27 mouse cellular contexts compared by ENCODE assay signal in genomic region chr17:48266138-48266537, GRCm38 (mm10). TPM values are rescaled to one million over a fixed set of nuclear protein-coding genes. Genes with fewer than 3 reads are reported as not detected.
DNase-seq lines count a peak whose midpoint lies in the region; ATAC-seq lines count a peak whose summit lies in the region.
"Had no signal": no experiment of that assay in that cellular context is flagged by ENCODE, and none has a peak within 500 bp of the region (broad histone marks: within the 10 kb centered on the region; RNA-seq: fewer than 3 reads in every experiment).

No protein-coding gene starts in this region.

- DNase-seq in liver, embryonic 13.5 days, result no peak
- DNase-seq in liver, embryonic 11.5 days (ENCODE audit: low spot score), result no peak
- DNase-seq in embryo, embryonic 11 days, result peak; percentile 34
- DNase-seq in right cerebral cortex, adult 2 months (ENCODE audit: low spot score in 2 of 2), result no peak
- DNase-seq: B cell, adult 2 months; cerebellum, adult 11-12 months; cerebellum, postnatal 10 days; gastrocnemius, adult 2 months; kidney, adult 18-20 months; kidney, postnatal 10 days; left cerebral cortex, postnatal 4 days; lung, embryonic 14.5 days; thymus, adult 2 months had no signal

- no peak overlapping the region for H3K4me2 ChIP-seq in forebrain, embryonic 12.5 days
- H3K4me2 ChIP-seq in forebrain, embryonic 13.5 days, result no peak overlapping the region
- H3K4me2 ChIP-seq in liver, embryonic 13.5 days, result no peak overlapping the region
- H3K4me2 ChIP-seq in liver, embryonic 11.5 days, result no peak overlapping the region
- H3K4me2 ChIP-seq in intestine, embryonic 16.5 days (ENCODE audit: low read depth, low read length), result no peak overlapping the region
- H3K4me2 ChIP-seq: hindbrain, embryonic 15.5 days; lung, embryonic 14.5 days; midbrain, embryonic 13.5 days had no signal

- ATAC-seq in forebrain, embryonic 12.5 days (ENCODE audit: low FRiP score), result no peak; the same call in 1 of the 2 replicates
- no peak for ATAC-seq in forebrain, embryonic 13.5 days
- no peak for ATAC-seq in liver, embryonic 13.5 days (ENCODE audit: low read depth)
- ATAC-seq in liver, embryonic 11.5 days (replicated peaks; ENCODE audit: low FRiP score), result no peak
- no peak for ATAC-seq in intestine, embryonic 16.5 days
- ATAC-seq: midbrain, embryonic 13.5 days; Patski had no signal

- peaks cover 4% of the 10 kb centered on the region for H3K27me3 ChIP-seq in forebrain, embryonic 12.5 days
- no peaks in the 10 kb centered on the region for H3K27me3 ChIP-seq in forebrain, embryonic 13.5 days
- no peaks in the 10 kb centered on the region for H3K27me3 ChIP-seq in liver, embryonic 13.5 days
- H3K27me3 ChIP-seq in liver, embryonic 11.5 days (replicated peaks; ENCODE audit: control insufficient read depth, insufficient read depth, low read length), result no peaks in the 10 kb centered on the region
- no peaks in the 10 kb centered on the region for H3K27me3 ChIP-seq in intestine, embryonic 16.5 days (replicated peaks; ENCODE audit: control insufficient read depth, insufficient read depth, low read length)
- H3K27me3 ChIP-seq: CH12.LX; hindbrain, embryonic 15.5 days; midbrain, embryonic 13.5 days had no signal

- 6% methylated on average over 2 of the region's 2 CpGs for WGBS in forebrain, embryonic 12.5 days
- 2% methylated on average over 2 of the region's 2 CpGs for WGBS in forebrain, embryonic 13.5 days
- WGBS in liver, embryonic 13.5 days (ENCODE audit: insufficient replicate concordance), result 55% methylated on average over 2 of the region's 2 CpGs
- 50% methylated on average over 2 of the region's 2 CpGs for WGBS in liver, embryonic 11.5 days
- 6% methylated on average over 2 of the region's 2 CpGs for WGBS in intestine, embryonic 16.5 days

- H3K9me3 ChIP-seq in forebrain, embryonic 12.5 days, result no peaks in the 10 kb centered on the region
- H3K9me3 ChIP-seq in forebrain, embryonic 13.5 days (replicated peaks), result no peaks in the 10 kb centered on the region
- H3K9me3 ChIP-seq in liver, embryonic 13.5 days (replicated peaks), result no peaks in the 10 kb centered on the region
- H3K9me3 ChIP-seq in liver, embryonic 11.5 days (ENCODE audit: control insufficient read depth, low read length), result no peaks in the 10 kb centered on the region
- no peaks in the 10 kb centered on the region for H3K9me3 ChIP-seq in intestine, embryonic 16.5 days (ENCODE audit: control insufficient read depth, low read length)
- H3K9me3 ChIP-seq: G1E; hindbrain, embryonic 15.5 days; midbrain, embryonic 13.5 days had no signal

- H3K36me3 ChIP-seq in forebrain, embryonic 12.5 days (replicated peaks), result no peaks in the 10 kb centered on the region
- H3K36me3 ChIP-seq in forebrain, embryonic 13.5 days (ENCODE audit: poor library complexity, severe bottlenecking), result no peaks in the 10 kb centered on the region
- no peaks in the 10 kb centered on the region for H3K36me3 ChIP-seq in liver, embryonic 13.5 days
- no peaks in the 10 kb centered on the region for H3K36me3 ChIP-seq in liver, embryonic 11.5 days (ENCODE audit: control insufficient read depth, insufficient read depth, low read length)
- H3K36me3 ChIP-seq in intestine, embryonic 16.5 days (ENCODE audit: control insufficient read depth, insufficient read depth, low read length), result no peaks in the 10 kb centered on the region
- H3K36me3 ChIP-seq: hindbrain, embryonic 15.5 days; midbrain, embryonic 13.5 days had no signal

- peaks cover 11% of the 10 kb centered on the region for H3K4me1 ChIP-seq in forebrain, embryonic 12.5 days
- H3K4me1 ChIP-seq in forebrain, embryonic 13.5 days, result peaks cover 17% of the 10 kb centered on the region
- peaks cover 72% of the 10 kb centered on the region for H3K4me1 ChIP-seq in liver, embryonic 13.5 days (replicated peaks)
- peaks cover 18% of the 10 kb centered on the region; the same call in 1 of the 2 replicates for H3K4me1 ChIP-seq in liver, embryonic 11.5 days (replicated peaks; ENCODE audit: control insufficient read depth, insufficient read depth, low read length)
- peaks cover 13% of the 10 kb centered on the region for H3K4me1 ChIP-seq in intestine, embryonic 16.5 days (ENCODE audit: control insufficient read depth, insufficient read depth, low read length)
- H3K4me1 ChIP-seq: hindbrain, embryonic 15.5 days; midbrain, embryonic 13.5 days had no signal

- H3K4me3 ChIP-seq in forebrain, embryonic 12.5 days (replicated peaks), result no peak overlapping the region
- H3K4me3 ChIP-seq in forebrain, embryonic 13.5 days, result no peak overlapping the region
- H3K4me3 ChIP-seq in liver, embryonic 13.5 days (replicated peaks), result no peak overlapping the region
- no peak overlapping the region for H3K4me3 ChIP-seq in liver, embryonic 11.5 days (ENCODE audit: low read depth, low read length)
- H3K4me3 ChIP-seq in intestine, embryonic 16.5 days (ENCODE audit: low read length), result no peak overlapping the region
- H3K4me3 ChIP-seq: gastrocnemius, adult 2 months; hindbrain, embryonic 15.5 days; left cerebral cortex, adult 2 months; midbrain, embryonic 13.5 days had no signal

- 0 out of 2 replicates have a peak overlapping the region, but pooled peaks have one; percentile 36 for H3K27ac ChIP-seq in forebrain, embryonic 12.5 days
- H3K27ac ChIP-seq in forebrain, embryonic 13.5 days, result no peak overlapping the region
- H3K27ac ChIP-seq in liver, embryonic 13.5 days, result peak overlapping the region; percentile 35; the same call in 1 of the 2 replicates
- H3K27ac ChIP-seq in liver, embryonic 11.5 days (ENCODE audit: low read depth, low read length), result no peak overlapping the region
- peak overlapping the region; percentile 65 for H3K27ac ChIP-seq in intestine, embryonic 16.5 days (ENCODE audit: low read length)
- H3K27ac ChIP-seq: gastrocnemius, adult 2 months; hindbrain, embryonic 15.5 days; left cerebral cortex, adult 2 months; liver, embryonic 14.5 days; midbrain, embryonic 13.5 days; stomach, postnatal 0 days had no signal

- H3K9ac ChIP-seq in forebrain, embryonic 12.5 days, result no peak overlapping the region
- H3K9ac ChIP-seq in forebrain, embryonic 13.5 days, result no peak overlapping the region
- no peak overlapping the region for H3K9ac ChIP-seq in liver, embryonic 13.5 days
- no peak overlapping the region for H3K9ac ChIP-seq in liver, embryonic 11.5 days (ENCODE audit: low read depth, low read length)
- no peak overlapping the region for H3K9ac ChIP-seq in intestine, embryonic 16.5 days (ENCODE audit: low read depth, low read length)
- H3K9ac ChIP-seq: hindbrain, embryonic 15.5 days; liver, embryonic 14.5 days; lung, embryonic 14.5 days; midbrain, embryonic 13.5 days had no signal

RNA-seq across cellular contexts. Expression of gene Treml4, which starts 2.0 kb away (rescaled TPM):
- 0.26 and 0.41 TPM in 2 replicates for polyA plus RNA-seq in forebrain, embryonic 12.5 days (2016; fragmentation: Nextera tagmentation; extraction: Ambion mirVana)
- polyA plus RNA-seq in forebrain, embryonic 13.5 days (2015; fragmentation: Nextera tagmentation; extraction: Ambion mirVana), result 0.18 TPM in 1 of 2 replicates, not detected in the other
- 3.5 and 3.6 TPM in 2 replicates for polyA plus RNA-seq in liver, embryonic 13.5 days (2015; fragmentation: Nextera tagmentation; extraction: Ambion mirVana)
- polyA plus RNA-seq in liver, embryonic 11.5 days (2014; fragmentation: Nextera tagmentation; extraction: Ambion mirVana), result 2.5 and 2.9 TPM in 2 replicates
- 4.0 and 5.8 TPM in 2 replicates for polyA plus RNA-seq in intestine, embryonic 16.5 days (2015; fragmentation: Nextera tagmentation; extraction: Ambion mirVana)
- polyA plus RNA-seq: Patski had no signal

RNA-seq across cellular contexts. Expression of gene Trem3, which starts 18.6 kb away (rescaled TPM):
- polyA plus RNA-seq in forebrain, embryonic 12.5 days (2016; fragmentation: Nextera tagmentation; extraction: Ambion mirVana), result not detected in 2 replicates
- not detected in 2 replicates for polyA plus RNA-seq in forebrain, embryonic 13.5 days (2015; fragmentation: Nextera tagmentation; extraction: Ambion mirVana)
- polyA plus RNA-seq in liver, embryonic 13.5 days (2015; fragmentation: Nextera tagmentation; extraction: Ambion mirVana), result 2.1 and 2.2 TPM in 2 replicates
- 1.4 and 1.9 TPM in 2 replicates for polyA plus RNA-seq in liver, embryonic 11.5 days (2014; fragmentation: Nextera tagmentation; extraction: Ambion mirVana)
- 0.37 and 0.57 TPM in 2 replicates for polyA plus RNA-seq in intestine, embryonic 16.5 days (2015; fragmentation: Nextera tagmentation; extraction: Ambion mirVana)
- polyA plus RNA-seq: G1E; heart, embryonic 14.5 days; hindbrain, embryonic 15.5 days; midbrain, embryonic 13.5 days; neural tube, embryonic 14.5 days; stomach, postnatal 0 days had no signal

RNA-seq across cellular contexts. Expression of gene Treml2, which starts 33.2 kb away (rescaled TPM):
- polyA plus RNA-seq in forebrain, embryonic 12.5 days (2016; fragmentation: Nextera tagmentation; extraction: Ambion mirVana), result 0.11 and 0.23 TPM in 2 replicates
- polyA plus RNA-seq in forebrain, embryonic 13.5 days (2015; fragmentation: Nextera tagmentation; extraction: Ambion mirVana), result 0.12 TPM in 1 of 2 replicates, not detected in the other
- polyA plus RNA-seq in liver, embryonic 13.5 days (2015; fragmentation: Nextera tagmentation; extraction: Ambion mirVana), result 4.4 and 5.5 TPM in 2 replicates
- 3.9 and 4.8 TPM in 2 replicates for polyA plus RNA-seq in liver, embryonic 11.5 days (2014; fragmentation: Nextera tagmentation; extraction: Ambion mirVana)
- polyA plus RNA-seq in intestine, embryonic 16.5 days (2015; fragmentation: Nextera tagmentation; extraction: Ambion mirVana), result 0.27 and 0.37 TPM in 2 replicates
- polyA plus RNA-seq: Patski had no signal

RNA-seq across cellular contexts. Expression of gene Trem1, which starts 33.6 kb away (rescaled TPM):
- polyA plus RNA-seq in forebrain, embryonic 12.5 days (2016; fragmentation: Nextera tagmentation; extraction: Ambion mirVana), result 0.09 TPM in 1 of 2 replicates, not detected in the other
- polyA plus RNA-seq in forebrain, embryonic 13.5 days (2015; fragmentation: Nextera tagmentation; extraction: Ambion mirVana), result 0.05 TPM in 1 of 2 replicates, not detected in the other
- 0.63 and 0.71 TPM in 2 replicates for polyA plus RNA-seq in liver, embryonic 13.5 days (2015; fragmentation: Nextera tagmentation; extraction: Ambion mirVana)
- polyA plus RNA-seq in liver, embryonic 11.5 days (2014; fragmentation: Nextera tagmentation; extraction: Ambion mirVana), result 0.36 and 0.89 TPM in 2 replicates
- polyA plus RNA-seq in intestine, embryonic 16.5 days (2015; fragmentation: Nextera tagmentation; extraction: Ambion mirVana), result 0.56 and 0.72 TPM in 2 replicates
- polyA plus RNA-seq: frontal cortex, adult 2 months; G1E; hindbrain, embryonic 15.5 days; lung, embryonic 14.5 days; midbrain, embryonic 13.5 days; neural tube, embryonic 14.5 days; Patski; stomach, postnatal 0 days had no signal

RNA-seq across cellular contexts. Expression of gene B430306N03Rik, which starts 49.8 kb away (rescaled TPM):
- 0.13 TPM in 1 of 2 replicates, not detected in the other for polyA plus RNA-seq in forebrain, embryonic 12.5 days (2016; fragmentation: Nextera tagmentation; extraction: Ambion mirVana)
- polyA plus RNA-seq in forebrain, embryonic 13.5 days (2015; fragmentation: Nextera tagmentation; extraction: Ambion mirVana), result 0.04 TPM in 1 of 2 replicates, not detected in the other
- polyA plus RNA-seq in liver, embryonic 13.5 days (2015; fragmentation: Nextera tagmentation; extraction: Ambion mirVana), result 1.2 and 1.8 TPM in 2 replicates
- 1.6 and 1.7 TPM in 2 replicates for polyA plus RNA-seq in liver, embryonic 11.5 days (2014; fragmentation: Nextera tagmentation; extraction: Ambion mirVana)
- polyA plus RNA-seq in intestine, embryonic 16.5 days (2015; fragmentation: Nextera tagmentation; extraction: Ambion mirVana), result 0.44 and 0.59 TPM in 2 replicates
- polyA plus RNA-seq: midbrain, embryonic 13.5 days; neural tube, embryonic 14.5 days had no signal

Comparison
In these comparisons a context has a peak if more than half of its experiments do, and no peak if none do; other contexts are left out.
1. H3K27ac ChIP-seq: peak in forebrain, embryonic 12.5 days (single experiment), liver, embryonic 13.5 days (single experiment) and intestine, embryonic 16.5 days (single experiment); none in forebrain, embryonic 13.5 days (single experiment) and liver, embryonic 11.5 days (single experiment).